Mouse (Mus musculus): ENCODE data around the gene Fgd2. TPM values are rescaled to one million over a fixed set of nuclear protein-coding genes. Genes with fewer than 3 reads are reported as not detected.
"Not testable (repeated sequence)": the region's sequence is repeated elsewhere in the genome, so short reads cannot be mapped to it uniquely, and the experiment has no call there.

Gene Fgd2
- polyA plus RNA-seq (2016; fragmentation: Nextera tagmentation; extraction: Ambion mirVana) = 5.4 and 6.3 TPM in 2 replicates

DNA sequence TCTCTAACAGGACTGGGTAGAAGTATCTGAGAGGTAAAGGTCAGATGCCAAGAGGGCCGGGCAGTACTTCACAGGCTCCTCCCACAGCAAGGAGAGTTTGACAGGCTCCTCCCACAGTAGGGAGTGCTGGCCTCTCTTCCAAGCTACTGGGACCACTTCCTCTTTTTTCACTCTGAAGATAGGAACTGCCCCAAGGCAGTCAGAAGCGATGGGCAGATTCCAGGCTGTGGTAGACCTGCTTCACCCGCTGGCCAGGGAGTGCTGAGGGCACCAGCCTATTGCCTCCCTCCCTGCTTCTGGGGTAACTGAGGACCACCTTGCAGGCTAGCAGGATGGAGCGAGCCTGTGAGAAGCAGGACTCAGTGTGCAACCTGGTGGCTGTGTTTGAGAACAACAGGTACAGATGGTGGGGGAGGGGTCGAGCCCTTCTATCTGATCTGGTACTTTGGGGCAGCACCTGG is at the start of gene Fgd2:
Fgd2 (plus strand) TSS at position 154 of the 461 bp plus-strand sequence.
- H3K4me1 ChIP-seq = peaks cover 44% of the 10 kb centered on the region
- H3K9me3 ChIP-seq = no peaks in the 10 kb centered on the region
- peak within 1 kb of the TSS; percentile 16; the same call in 1 of the 2 replicates for H3K4me3 ChIP-seq
- H3K27me3 ChIP-seq (ENCODE audit: poor library complexity, severe bottlenecking) = no peaks in the 10 kb centered on the region
- no peaks in the 10 kb centered on the region for H3K36me3 ChIP-seq (replicated peaks)
- DNase-seq (ENCODE audit: extremely low spot score, low spot score) = no peak
- WGBS = 25% methylated on average over 5 of the region's 5 CpGs
- peak within 1 kb of the TSS; percentile 72 for H3K27ac ChIP-seq

DNA sequence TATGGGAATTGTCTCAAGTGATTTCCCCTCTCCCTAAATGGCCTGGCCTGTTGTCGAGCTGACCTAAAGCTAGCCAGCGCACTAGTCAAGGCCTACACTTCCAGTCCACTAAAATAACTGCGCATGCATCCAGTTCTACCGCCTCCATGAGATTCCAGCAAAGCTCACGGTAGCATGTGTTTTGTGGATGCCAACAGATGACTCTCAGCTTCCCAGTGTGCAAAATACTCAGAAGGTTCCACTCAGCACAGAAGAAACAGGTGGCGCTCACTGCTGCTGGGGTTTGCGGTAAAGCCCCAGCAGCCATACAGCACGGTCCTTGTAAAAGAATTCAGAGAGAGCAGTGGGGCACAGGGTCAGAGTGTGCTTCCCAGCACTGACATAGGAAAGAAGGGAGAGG is 49.1 kb upstream of the Fgd2 start:
- no peaks in the 10 kb centered on the region for H3K36me3 ChIP-seq (replicated peaks)
- no peak overlapping the region for H3K27ac ChIP-seq
- no peak for DNase-seq (ENCODE audit: extremely low spot score, low spot score)
- H3K4me3 ChIP-seq = no peak overlapping the region
- no peaks in the 10 kb centered on the region for H3K27me3 ChIP-seq (ENCODE audit: poor library complexity, severe bottlenecking)
- peaks cover 6% of the 10 kb centered on the region for H3K9me3 ChIP-seq
- WGBS = 92% methylated on average over 8 of the region's 8 CpGs
- peaks cover 20% of the 10 kb centered on the region for H3K4me1 ChIP-seq

DNA sequence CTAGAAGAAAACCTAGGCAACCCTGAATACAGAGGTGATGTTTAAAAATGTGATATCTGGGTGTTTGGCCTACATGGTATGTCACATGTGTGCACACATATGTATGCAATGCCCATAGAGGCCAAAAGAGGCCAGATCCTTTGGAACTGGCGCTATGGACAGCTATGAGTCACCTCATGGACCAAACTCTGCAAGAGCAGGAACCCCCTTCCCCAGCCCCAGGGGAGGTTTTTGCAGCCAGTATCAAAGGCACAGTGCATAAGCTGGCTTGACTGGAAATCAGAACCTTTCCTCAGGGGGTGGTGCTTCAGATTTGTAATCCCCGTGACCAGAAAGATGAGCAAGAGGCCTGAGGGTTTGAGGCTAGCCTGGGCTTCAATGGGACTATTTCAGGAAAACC is 48.6 kb upstream of the Fgd2 start:
- Histone ChIP-seq H3K9me3 (peaks cover 6% of the 10 kb centered on the region), H3K4me3 (no peak overlapping the region), H3K36me3 (replicated peaks) (no peaks in the 10 kb centered on the region), H3K27me3 (ENCODE audit: poor library complexity, severe bottlenecking) (no peaks in the 10 kb centered on the region), H3K27ac (no peak overlapping the region), H3K4me1 (peaks cover 25% of the 10 kb centered on the region)
- 99% methylated on average over 2 of the region's 2 CpGs for WGBS
- no peak for DNase-seq (ENCODE audit: extremely low spot score, low spot score)

DNA sequence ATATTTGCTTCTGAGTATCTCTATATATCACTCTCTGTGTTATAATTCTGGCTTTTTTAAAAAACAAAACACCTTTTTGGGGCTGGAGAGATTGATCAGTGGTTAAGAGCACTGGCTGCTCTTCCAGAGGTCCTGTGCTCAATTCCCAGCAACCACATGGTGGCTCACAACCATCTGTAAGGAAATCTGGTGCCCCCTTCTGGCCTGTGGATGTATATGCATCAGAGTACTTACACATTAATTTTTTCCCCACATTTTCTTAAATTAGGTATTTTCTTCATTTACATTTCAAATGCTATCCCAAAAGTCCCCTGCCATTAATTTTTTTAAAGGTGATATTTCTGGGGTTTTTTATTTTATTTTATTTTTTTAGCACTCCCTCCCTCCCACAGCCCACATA is 47.4 kb upstream of the Fgd2 start:
- no peaks in the 10 kb centered on the region for H3K27me3 ChIP-seq (ENCODE audit: poor library complexity, severe bottlenecking)
- peaks cover 6% of the 10 kb centered on the region for H3K9me3 ChIP-seq
- H3K4me1 ChIP-seq = peaks cover 20% of the 10 kb centered on the region
- H3K27ac ChIP-seq = no peak overlapping the region
- no peaks in the 10 kb centered on the region for H3K36me3 ChIP-seq (replicated peaks)
- no peak for DNase-seq (ENCODE audit: extremely low spot score, low spot score)
- no peak overlapping the region for H3K4me3 ChIP-seq

DNA sequence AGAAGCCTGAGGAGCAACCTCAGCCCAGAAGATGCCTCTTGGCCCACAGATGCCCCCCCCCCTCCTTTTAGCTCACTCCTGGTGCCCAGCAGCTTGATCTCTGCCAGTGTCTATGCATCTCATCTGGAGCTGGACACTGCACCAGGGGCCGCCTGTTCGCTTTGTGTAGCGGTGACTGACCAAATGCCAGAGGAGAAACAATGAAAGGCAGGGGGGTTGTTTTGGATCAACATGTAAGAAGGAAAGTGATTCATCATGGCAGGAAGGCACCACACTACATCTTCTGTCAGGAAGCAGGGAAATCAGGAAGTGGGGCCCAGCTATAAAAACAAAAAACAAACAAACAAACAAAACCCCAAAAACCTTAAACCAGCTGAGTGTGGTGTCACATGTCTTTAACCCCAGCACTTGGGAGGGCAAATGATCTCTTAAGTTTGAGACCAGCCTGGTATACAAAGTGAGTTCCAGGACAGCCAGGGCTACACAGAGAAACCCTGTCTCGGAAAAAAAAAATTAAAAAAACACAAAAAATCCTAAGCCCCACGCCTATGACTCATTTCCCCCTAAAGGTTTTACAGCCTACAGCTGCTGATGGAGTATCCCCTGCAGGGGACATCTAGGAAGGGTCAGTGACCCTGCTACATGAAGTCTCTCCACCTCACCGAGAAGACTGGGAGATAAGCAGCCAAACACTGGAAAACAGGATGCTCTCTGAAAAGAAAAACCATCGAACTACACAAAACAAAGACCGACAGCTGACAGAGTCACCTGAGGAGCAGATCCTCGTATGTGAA is 44.8 kb upstream of the Fgd2 start:
- no peak for DNase-seq (ENCODE audit: extremely low spot score, low spot score)
- H3K27me3 ChIP-seq (ENCODE audit: poor library complexity, severe bottlenecking) = peaks cover 24% of the 10 kb centered on the region
- peaks cover 6% of the 10 kb centered on the region for H3K9me3 ChIP-seq
- H3K4me1 ChIP-seq = peaks cover 34% of the 10 kb centered on the region
- H3K36me3 ChIP-seq (replicated peaks) = no peaks in the 10 kb centered on the region
- H3K27ac ChIP-seq = peak overlapping the region; percentile 71
- H3K4me3 ChIP-seq = no peak overlapping the region
- 49% methylated on average over 9 of the region's 9 CpGs for WGBS

DNA sequence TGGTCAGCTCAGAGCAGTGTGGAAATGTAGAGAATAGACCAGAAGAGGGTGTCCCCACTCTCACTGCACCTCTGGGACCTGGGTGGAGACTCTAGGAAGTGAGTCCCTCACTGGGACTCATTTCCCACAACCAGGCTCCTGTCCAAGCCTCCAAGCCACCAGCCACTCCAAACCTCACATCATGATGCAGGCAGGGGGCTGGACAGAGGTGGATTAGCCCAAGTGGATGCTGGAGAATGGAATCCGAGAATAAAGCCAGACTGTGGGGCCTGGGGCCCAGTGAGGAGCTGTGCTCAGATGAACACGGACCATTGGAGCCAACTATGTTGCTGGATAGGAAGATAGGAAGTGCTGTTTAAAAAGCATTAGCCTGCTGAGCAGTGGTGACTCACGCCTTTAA is 43.8 kb upstream of the Fgd2 start:
- H3K4me3 ChIP-seq = no peak overlapping the region
- H3K9me3 ChIP-seq = peaks cover 6% of the 10 kb centered on the region
- peaks cover 34% of the 10 kb centered on the region for H3K27me3 ChIP-seq (ENCODE audit: poor library complexity, severe bottlenecking)
- peaks cover 42% of the 10 kb centered on the region for H3K4me1 ChIP-seq
- 74% methylated on average over 3 of the region's 3 CpGs for WGBS
- no peaks in the 10 kb centered on the region for H3K36me3 ChIP-seq (replicated peaks)
- no peak for DNase-seq (ENCODE audit: extremely low spot score, low spot score)
- H3K27ac ChIP-seq = peak overlapping the region; percentile 48; the same call in 1 of the 2 replicates

DNA sequence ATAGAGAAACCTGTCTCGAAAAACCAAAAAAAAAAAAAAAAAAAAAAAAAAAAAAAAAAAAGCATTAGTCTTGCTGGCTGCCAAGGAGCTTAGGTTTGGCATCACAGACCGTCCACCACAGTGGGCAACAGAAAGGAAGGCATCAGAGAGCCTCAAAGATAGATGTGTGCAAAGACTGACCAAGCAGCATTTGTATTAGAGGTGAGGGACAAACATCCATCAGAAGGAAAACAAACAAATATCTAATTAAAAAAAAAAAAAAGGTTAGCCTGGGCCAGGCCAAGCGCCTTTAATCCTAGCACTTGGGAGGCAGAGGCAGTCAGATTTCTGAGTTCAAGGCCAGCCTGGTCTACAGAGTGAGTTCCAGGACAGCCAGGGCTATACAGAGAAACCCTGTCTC is 43.3 kb upstream of the Fgd2 start, which contains the start of gene Pi16:
Pi16 (plus strand) TSS at position 301 of the 400 bp plus-strand sequence.
- H3K9me3 ChIP-seq; H3K36me3 ChIP-seq (replicated peaks); DNase-seq (ENCODE audit: extremely low spot score, low spot score); H3K4me3 ChIP-seq: not testable (repeated sequence)
- WGBS = 93% methylated on average over 3 of the region's 3 CpGs
- Histone ChIP-seq H3K4me1 (peaks cover 47% of the 10 kb centered on the region), H3K27me3 (ENCODE audit: poor library complexity, severe bottlenecking) (peaks cover 39% of the 10 kb centered on the region), H3K27ac (peak within 1 kb of the TSS; percentile 48; the same call in 1 of the 2 replicates)

DNA sequence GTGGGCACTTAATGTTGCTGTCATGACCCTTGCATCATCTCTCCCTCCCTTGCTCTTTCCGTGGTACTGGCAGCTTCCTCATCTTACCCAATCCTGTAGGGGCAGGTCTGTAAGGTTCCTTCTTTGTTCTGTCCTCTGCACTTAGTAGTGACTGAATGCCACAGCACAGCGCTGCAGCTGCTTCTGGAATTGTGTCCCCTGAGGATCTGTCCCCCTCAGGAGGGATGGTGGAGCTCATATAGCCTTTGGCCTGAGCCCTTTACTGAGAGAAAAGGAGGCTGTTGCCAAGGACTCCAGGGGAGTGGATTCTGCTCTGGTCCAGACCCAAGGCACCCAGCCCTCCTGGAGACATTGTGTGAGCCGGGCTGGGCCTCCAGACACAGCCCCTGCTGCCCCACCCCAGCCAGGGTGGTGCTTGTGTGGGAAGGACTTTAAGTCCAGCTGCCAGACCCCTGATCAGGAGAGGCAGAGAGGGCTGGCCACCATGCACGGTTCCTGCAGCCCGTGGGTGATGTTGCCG is 41.9 kb upstream of the Fgd2 start:
- Histone ChIP-seq H3K36me3 (replicated peaks) (no peaks in the 10 kb centered on the region), H3K27ac (peak overlapping the region; percentile 48), H3K4me1 (peaks cover 53% of the 10 kb centered on the region), H3K4me3 (no peak overlapping the region), H3K9me3 (no peaks in the 10 kb centered on the region), H3K27me3 (ENCODE audit: poor library complexity, severe bottlenecking) (peaks cover 53% of the 10 kb centered on the region)
- DNase-seq (ENCODE audit: extremely low spot score, low spot score) = no peak
- WGBS = 54% methylated on average over 6 of the region's 6 CpGs

DNA sequence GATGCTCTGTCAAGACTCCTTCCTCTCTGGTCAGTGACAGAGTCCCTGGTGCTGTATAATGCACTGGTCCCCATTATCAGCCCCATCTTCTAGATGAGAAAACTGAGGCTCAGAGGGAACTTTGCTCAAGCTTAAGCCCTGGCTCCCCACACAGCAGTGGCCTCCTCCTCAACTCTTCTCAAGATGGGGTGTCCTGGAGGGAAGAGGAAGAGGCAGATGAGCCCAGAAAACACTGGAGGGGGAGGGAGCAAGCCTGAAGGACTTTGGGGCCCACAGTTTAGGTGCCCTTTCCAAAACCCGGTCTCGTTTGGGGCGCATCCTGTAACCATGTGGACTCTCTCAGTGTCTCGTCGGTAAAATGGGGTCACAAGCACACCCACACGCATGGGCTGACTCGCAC is 41.2 kb upstream of the Fgd2 start:
- WGBS = 88% methylated on average over 7 of the region's 7 CpGs
- no peak for DNase-seq (ENCODE audit: extremely low spot score, low spot score)
- H3K4me1 ChIP-seq = peaks cover 53% of the 10 kb centered on the region
- H3K9me3 ChIP-seq = no peaks in the 10 kb centered on the region
- no peak overlapping the region for H3K4me3 ChIP-seq
- no peak overlapping the region for H3K27ac ChIP-seq
- peaks cover 60% of the 10 kb centered on the region for H3K27me3 ChIP-seq (ENCODE audit: poor library complexity, severe bottlenecking)
- H3K36me3 ChIP-seq (replicated peaks) = no peaks in the 10 kb centered on the region

DNA sequence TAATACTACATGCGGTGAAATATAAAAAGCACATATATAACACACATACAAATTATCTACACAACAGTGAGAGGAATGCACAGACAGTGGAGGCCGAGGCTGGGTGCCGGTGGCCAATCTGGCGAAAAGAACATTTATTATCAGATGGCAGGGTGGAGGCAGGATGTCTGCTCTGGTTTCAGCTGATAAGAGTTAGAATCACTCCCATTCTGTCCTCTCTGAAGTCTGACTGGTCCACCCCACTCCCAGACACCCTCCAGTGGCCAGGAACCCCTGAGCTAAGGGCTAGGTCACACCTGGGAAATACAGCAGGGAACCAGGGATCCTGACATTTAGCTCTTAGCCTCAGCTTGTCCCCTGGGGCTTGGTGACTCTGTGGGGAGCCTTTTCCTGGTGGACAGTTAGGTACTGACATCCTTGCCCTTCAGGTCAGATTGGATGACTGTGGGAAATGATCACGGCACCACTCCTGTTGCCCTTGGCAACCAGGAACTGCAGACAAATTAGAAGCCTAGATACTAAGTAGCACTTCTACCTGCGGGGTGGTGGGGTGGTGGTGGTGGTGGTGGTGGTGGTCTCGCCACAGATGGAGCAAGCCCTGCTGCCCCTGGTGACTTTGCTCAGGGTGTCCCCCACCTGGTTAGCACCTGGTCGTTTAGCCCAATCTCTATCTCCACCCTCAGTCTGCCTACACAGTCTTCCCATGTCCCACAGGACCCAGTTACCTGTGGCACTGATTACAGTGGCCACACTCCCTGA is 40.7 kb upstream of the Fgd2 start:
- WGBS = 73% methylated on average over 8 of the region's 8 CpGs
- Histone ChIP-seq H3K36me3 (replicated peaks) (no peaks in the 10 kb centered on the region), H3K9me3 (no peaks in the 10 kb centered on the region), H3K4me1 (peaks cover 50% of the 10 kb centered on the region), H3K4me3 (no peak overlapping the region), H3K27ac (no peak overlapping the region), H3K27me3 (ENCODE audit: poor library complexity, severe bottlenecking) (peaks cover 63% of the 10 kb centered on the region)
- DNase-seq (ENCODE audit: extremely low spot score, low spot score) = no peak

DNA sequence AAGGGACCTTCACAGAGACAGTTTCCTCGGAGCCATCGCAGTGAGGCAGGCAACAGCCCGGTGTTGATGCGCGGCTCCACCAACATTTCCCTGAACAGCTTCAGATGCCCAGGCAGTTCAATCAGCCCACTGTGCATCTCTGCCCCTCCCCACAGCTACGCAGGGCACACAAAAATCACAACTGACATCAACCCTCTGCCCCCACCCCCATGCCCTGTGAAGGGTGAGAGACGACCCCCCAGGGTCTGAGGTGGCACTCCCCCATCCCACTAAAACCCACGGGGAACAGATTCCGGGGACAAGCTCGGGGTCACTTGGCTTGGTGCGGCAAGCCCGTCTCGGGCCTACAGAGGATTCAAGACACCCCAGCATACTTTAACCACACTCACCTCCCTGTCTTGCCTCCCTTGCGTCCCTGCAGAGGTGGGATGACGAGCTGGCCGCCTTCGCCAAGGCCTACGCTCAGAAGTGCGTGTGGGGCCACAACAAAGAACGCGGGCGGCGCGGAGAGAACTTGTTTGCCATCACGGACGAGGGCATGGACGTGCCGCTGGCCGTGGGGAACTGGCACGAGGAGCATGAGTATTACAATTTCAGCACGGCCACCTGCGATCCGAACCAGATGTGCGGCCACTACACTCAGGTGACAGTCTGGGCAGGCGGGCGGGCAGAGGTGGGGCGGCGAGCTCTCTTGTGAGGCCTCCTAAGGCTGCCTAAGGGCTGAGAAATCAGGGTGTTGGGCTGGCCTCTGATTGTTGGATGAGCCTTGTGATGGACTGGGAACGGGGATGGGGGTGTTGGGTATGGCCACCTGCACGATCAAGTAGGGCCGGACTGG is 38.7 kb upstream of the Fgd2 start:
- 9% methylated on average over 41 of the region's 41 CpGs for WGBS
- no peaks in the 10 kb centered on the region for H3K36me3 ChIP-seq (replicated peaks)
- H3K4me1 ChIP-seq = peaks cover 49% of the 10 kb centered on the region
- no peak for DNase-seq (ENCODE audit: extremely low spot score, low spot score)
- no peaks in the 10 kb centered on the region for H3K9me3 ChIP-seq
- H3K27me3 ChIP-seq (ENCODE audit: poor library complexity, severe bottlenecking) = peaks cover 79% of the 10 kb centered on the region
- H3K27ac ChIP-seq = peak overlapping the region; percentile 59
- peak overlapping the region; percentile 37 for H3K4me3 ChIP-seq

DNA sequence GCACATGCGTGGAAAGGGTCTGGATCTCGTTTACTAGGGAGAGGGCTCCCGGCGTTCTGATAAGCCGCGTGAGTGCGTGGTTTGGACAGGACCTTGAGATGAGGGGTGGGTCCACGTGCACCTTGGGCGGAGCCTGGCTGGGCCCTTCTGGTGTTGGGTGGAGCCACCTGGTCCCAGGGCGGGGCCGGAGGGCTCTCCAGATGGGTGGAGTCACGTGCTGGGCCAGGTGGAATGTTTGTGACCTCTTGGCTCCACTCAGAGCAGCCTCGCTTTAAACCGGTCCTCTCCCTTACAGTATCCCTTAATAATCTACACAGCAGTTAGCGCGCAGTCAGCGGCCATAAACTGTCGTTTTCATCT is 38.1 kb upstream of the Fgd2 start:
- 8% methylated on average over 18 of the region's 18 CpGs for WGBS
- peak overlapping the region; percentile 59 for H3K27ac ChIP-seq
- no peaks in the 10 kb centered on the region for H3K36me3 ChIP-seq (replicated peaks)
- DNase-seq (ENCODE audit: extremely low spot score, low spot score) = peak; percentile 47
- peaks cover 54% of the 10 kb centered on the region for H3K4me1 ChIP-seq
- H3K27me3 ChIP-seq (ENCODE audit: poor library complexity, severe bottlenecking) = peaks cover 85% of the 10 kb centered on the region
- peak overlapping the region; percentile 37 for H3K4me3 ChIP-seq
- H3K9me3 ChIP-seq = no peaks in the 10 kb centered on the region
